Mouse (Mus musculus) neural tube, embryonic 12.5 days (tissue): ENCODE data around the gene Gm3417. TPM values are rescaled to one million over a fixed set of nuclear protein-coding genes. Genes with fewer than 3 reads are reported as not detected.
"Not testable (repeated sequence)": the region's sequence is repeated elsewhere in the genome, so short reads cannot be mapped to it uniquely, and the experiment has no call there.

Experiments
- ATAC-seq: fragments of 200-750 bp; cut with Nextera tagmentation; 2 replicates; pipeline ENCODE4 v1.8.0; 2017; ENCODE audit warnings: low read depth, mild to moderate bottlenecking, moderate TSS enrichment, moderate library complexity; ENCODE audit not compliant: low FRiP score
- H3K27ac ChIP-seq: fragments of 300-500 bp; sonication (generic); 2 replicates; pipeline ENCODE4 v1.5.1; 2016
- H3K27me3 ChIP-seq: fragments of 300-500 bp; sonication (generic); replicated peaks from 2 replicates; pipeline ENCODE4 v1.6.1; 2016; ENCODE audit warnings: mild to moderate bottlenecking
- H3K36me3 ChIP-seq: fragments of 300-500 bp; sonication (generic); 2 replicates; pipeline ENCODE4 v1.6.1; 2016; ENCODE audit warnings: mild to moderate bottlenecking
- H3K4me1 ChIP-seq: fragments of 300-500 bp; sonication (generic); 2 replicates; pipeline ENCODE4 v1.6.1; 2016
- H3K4me2 ChIP-seq: fragments of 300-500 bp; sonication (generic); replicated peaks from 2 replicates; pipeline ENCODE4 v1.6.1; 2016; ENCODE audit warnings: mild to moderate bottlenecking
- H3K4me3 ChIP-seq: fragments of 300-500 bp; sonication (generic); 2 replicates; pipeline ENCODE4 v1.5.1; 2016
- H3K9ac ChIP-seq: fragments of 300-500 bp; sonication (generic); 2 replicates; pipeline ENCODE4 v1.6.1; 2016; ENCODE audit warnings: mild to moderate bottlenecking
- H3K9me3 ChIP-seq: fragments of 300-500 bp; sonication (generic); 2 replicates; pipeline ENCODE4 v1.6.1; 2016; ENCODE audit warnings: mild to moderate bottlenecking
- WGBS: fragments of 180-500 bp; shearing (Covaris S2); methylation state at CpG from one replicate; pipeline ENCODE4 v1.1.7; 2016; 5-methylcytosine and 5-hydroxymethylcytosine counted together
- polyA plus RNA-seq: library from polyadenylated mRNA; unstranded; fragments of >200 nt; fragmentation: Nextera tagmentation; extraction: Ambion mirVana; gene quantifications from 2 replicates; pipeline ENCODE4 v1.2.1, GENCODE M21; 2016

Gm3417 gene
- polyA plus RNA-seq, 1 experiment from 2014 or later, result 1.7 TPM

GRCm38 (mm10) chr17:14990116-14990702 lies 11.6 kb upstream of the Gm3417 start:
- 78% methylated on average over 5 of the region's 5 CpGs for WGBS
- not testable (repeated sequence) for H3K27ac ChIP-seq, H3K4me2 ChIP-seq, H3K27me3 ChIP-seq, H3K4me3 ChIP-seq, H3K36me3 ChIP-seq, ATAC-seq, H3K9me3 ChIP-seq, H3K9ac ChIP-seq, H3K4me1 ChIP-seq

- not testable (repeated sequence) for H3K9ac ChIP-seq, H3K4me1 ChIP-seq, H3K27ac ChIP-seq, H3K27me3 ChIP-seq, H3K36me3 ChIP-seq, H3K4me3 ChIP-seq, H3K9me3 ChIP-seq
- 0 out of 2 replicates have a peak, but pooled peaks have one; percentile 5 for ATAC-seq
- WGBS, result 5% methylated on average over 4 of the region's 7 CpGs
- 0 out of 2 replicates have a peak overlapping the region, but pooled peaks have one; percentile 38 for H3K4me2 ChIP-seq
These were observed 750 bp downstream of the Gm3417 start for GRCm38 (mm10) chr17:14977718-14978361.

DNA sequence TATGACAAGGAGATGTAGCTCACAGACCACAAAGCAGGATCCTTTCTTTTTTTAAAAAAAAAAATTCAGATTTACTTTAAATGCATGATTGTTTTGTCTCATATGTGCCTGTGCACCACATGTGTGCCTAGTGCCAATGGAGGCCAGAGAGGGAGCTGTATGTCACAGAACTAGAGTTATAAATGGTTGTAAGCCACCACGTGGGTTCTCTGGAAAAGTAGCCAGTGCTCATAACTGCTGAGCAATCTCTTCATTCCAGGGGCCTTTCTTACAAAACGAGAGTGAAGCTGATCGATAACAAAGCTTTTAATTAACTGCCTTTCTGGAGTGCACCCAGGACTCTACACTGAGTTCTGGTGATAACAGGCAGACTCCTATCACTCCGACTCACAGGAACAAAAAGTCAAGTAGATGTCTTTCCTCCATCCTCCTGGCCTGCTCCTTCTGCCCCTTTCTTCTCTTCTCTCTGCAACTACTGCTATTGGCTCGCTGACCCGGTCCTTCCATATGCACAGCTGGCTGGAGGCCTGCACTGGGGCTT lies 10.1 kb downstream of the Gm3417 start:
- not testable (repeated sequence) for H3K9ac ChIP-seq, H3K27me3 ChIP-seq, H3K4me2 ChIP-seq, H3K36me3 ChIP-seq, ATAC-seq, H3K9me3 ChIP-seq, H3K27ac ChIP-seq, H3K4me1 ChIP-seq, H3K4me3 ChIP-seq
- WGBS, result no CpG with 5 or more reads among the region's 6 CpGs

- H3K9me3 ChIP-seq, H3K9ac ChIP-seq, H3K4me3 ChIP-seq, H3K4me1 ChIP-seq, H3K4me2 ChIP-seq, H3K27ac ChIP-seq, H3K27me3 ChIP-seq, H3K36me3 ChIP-seq: not testable (repeated sequence)
- no CpG with 5 or more reads among the region's 44 CpGs for WGBS
- peak; percentile 91 for ATAC-seq
These were observed 16.9 kb downstream of the Gm3417 start for GRCm38 (mm10) chr17:14961557-14962154.

- ATAC-seq, result peak; percentile 81
- not testable (repeated sequence) for H3K4me1 ChIP-seq, H3K27me3 ChIP-seq, H3K9me3 ChIP-seq, H3K27ac ChIP-seq, H3K36me3 ChIP-seq
- Histone ChIP-seq H3K4me2 (peak within 1 kb of the TSS; percentile 94), H3K4me3 (peak within 1 kb of the TSS; percentile 84), H3K9ac (peak within 1 kb of the TSS; percentile 74)
- WGBS, result under 1% methylated on average over 59 of the region's 100 CpGs
These were observed 17.5 kb downstream of the Gm3417 start, which contains the start of gene Phf10 for GRCm38 (mm10) chr17:14960951-14961556. Gene Phf10, minus strand, starts transcription at chr17:14961273.

- WGBS, result under 1% methylated on average over 20 of the region's 23 CpGs
- no peak overlapping the region for H3K27ac ChIP-seq
- H3K36me3 ChIP-seq, result no peaks in the 10 kb centered on the region
- ATAC-seq, result peak; percentile 26; the same call in 1 of the 2 replicates
- peak overlapping the region; percentile 84 for H3K4me3 ChIP-seq
- H3K4me1 ChIP-seq, result peaks cover 6% of the 10 kb centered on the region
- no peaks in the 10 kb centered on the region for H3K27me3 ChIP-seq
- peak overlapping the region; percentile 94 for H3K4me2 ChIP-seq
- H3K9me3 ChIP-seq, result no peaks in the 10 kb centered on the region
- peak overlapping the region; percentile 74 for H3K9ac ChIP-seq
These were observed 18.1 kb downstream of the Gm3417 start for GRCm38 (mm10) chr17:14960520-14960919.

DNA sequence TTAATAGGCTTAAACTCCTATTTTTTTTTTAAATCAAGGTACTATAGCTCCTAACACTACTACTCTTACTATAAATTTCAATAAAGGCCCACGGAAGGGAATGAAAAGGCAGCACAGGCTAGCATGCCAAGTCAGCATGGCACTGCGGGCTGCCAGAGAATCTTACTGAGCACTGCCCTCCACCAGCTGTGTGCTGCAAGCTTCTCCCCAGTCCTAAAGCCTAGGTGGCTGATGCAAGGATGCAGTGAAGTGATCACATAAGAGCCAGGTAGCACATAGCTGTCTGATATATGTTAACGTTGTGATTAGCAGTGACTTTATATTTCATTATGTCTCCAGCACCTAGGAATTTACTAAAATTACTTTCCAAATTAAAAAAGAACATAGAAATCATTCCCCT lies 18.6 kb downstream of the Gm3417 start:
- no peak overlapping the region for H3K9ac ChIP-seq
- WGBS, result 33% methylated on average over 3 of the region's 3 CpGs

DNA sequence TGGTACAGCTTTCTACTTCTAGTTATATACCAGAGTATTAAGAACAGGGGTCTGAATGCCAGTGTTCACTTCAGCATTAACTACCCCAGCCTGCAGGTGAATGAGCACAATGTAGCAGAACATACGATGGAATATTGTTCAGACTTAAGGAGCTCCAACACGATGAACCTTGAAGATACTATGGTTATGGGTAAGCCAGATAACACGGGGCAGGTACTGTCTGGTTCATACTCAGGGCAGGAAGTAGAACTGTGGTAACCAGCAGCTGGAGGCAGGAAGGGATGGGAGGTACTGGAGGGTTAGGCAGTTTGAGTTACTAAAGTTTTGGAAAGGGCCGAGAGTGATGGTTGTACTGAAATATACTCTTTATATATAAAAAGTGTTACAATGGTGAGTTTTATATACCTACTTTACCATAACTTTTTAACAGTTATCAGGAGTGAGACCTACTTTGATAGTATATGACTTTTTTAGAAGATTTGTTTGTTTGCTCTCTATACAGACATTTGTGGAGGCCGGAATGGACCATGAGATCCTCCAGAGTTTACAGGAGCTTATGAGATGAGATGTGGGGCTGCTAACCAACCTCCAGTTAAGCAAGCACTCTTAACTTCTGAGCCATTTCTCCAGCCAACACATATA lies 19.8 kb downstream of the Gm3417 start:
- 90% methylated on average over 5 of the region's 5 CpGs for WGBS
- H3K4me3 ChIP-seq, result no peak overlapping the region
- no peaks in the 10 kb centered on the region for H3K27me3 ChIP-seq
- H3K4me1 ChIP-seq, result peaks cover 6% of the 10 kb centered on the region
- no peak overlapping the region for H3K9ac ChIP-seq
- no peaks in the 10 kb centered on the region for H3K9me3 ChIP-seq
- peaks cover 6% of the 10 kb centered on the region for H3K36me3 ChIP-seq
- H3K4me2 ChIP-seq, result no peak overlapping the region
- H3K27ac ChIP-seq, result no peak overlapping the region
- ATAC-seq, result no peak

More for the DNA sequence above, 18.6 kb downstream of the Gm3417 start:
- Histone ChIP-seq H3K36me3 (no peaks in the 10 kb centered on the region), H3K4me1 (peaks cover 6% of the 10 kb centered on the region), H3K4me3 (peak overlapping the region; percentile 18; the same call in 1 of the 2 replicates), H3K27me3 (no peaks in the 10 kb centered on the region), H3K4me2 (peak overlapping the region; percentile 57), H3K27ac (no peak overlapping the region), H3K9me3 (no peaks in the 10 kb centered on the region)
- no peak for ATAC-seq

DNA sequence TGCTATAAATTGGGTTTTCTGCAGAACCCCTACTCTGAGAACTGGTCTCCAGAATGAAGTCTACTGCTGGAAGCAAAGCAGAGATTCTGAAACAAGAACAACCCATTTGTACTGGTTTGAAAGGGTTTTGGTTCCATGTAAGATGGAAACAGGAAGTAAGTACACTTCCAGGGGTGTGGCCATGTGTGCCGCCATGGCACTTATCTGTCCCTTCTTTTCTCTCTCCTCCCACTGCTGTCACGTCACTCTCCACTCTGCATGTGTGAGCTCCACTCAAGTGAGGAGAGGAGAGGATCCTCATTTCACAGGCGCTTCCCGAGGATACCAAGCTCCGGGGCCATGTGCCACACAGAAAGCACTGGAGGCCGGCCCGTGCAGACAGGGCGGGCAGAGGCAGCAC lies 25.1 kb downstream of the Gm3417 start:
- Histone ChIP-seq H3K36me3 (peaks cover 50% of the 10 kb centered on the region), H3K4me3 (no peak overlapping the region)

DNA sequence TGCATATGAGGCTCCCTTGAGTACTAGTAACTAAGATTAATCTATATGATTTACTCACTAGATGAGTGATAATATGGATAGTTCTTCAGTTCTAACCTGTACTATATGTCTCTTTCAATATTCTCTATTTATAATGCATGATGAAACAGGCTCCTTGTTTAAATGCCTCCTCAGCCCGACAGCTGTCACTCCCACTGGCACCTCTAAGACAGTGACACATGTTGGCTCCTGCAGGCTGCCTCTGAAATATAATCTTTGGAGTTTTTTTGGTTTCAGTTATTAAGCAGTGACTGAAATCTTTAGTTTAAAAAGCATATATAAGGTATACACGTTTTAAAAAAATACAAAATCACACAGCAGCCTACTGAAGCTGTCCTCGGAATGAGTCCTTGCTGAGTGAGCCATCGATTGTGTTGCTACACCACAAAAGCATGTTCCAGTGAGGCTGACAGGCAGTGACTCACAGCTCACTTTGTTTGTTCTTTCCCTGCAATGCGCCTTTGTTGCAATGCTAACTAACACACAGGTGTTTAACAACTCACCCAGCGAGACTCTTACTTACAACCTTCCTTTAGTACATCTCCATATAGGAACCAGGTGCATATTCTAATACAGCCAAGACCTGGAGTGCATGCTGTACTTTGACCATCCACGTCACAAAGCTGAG lies 29.3 kb downstream of the Gm3417 start:
- 84% methylated on average over 7 of the region's 7 CpGs for WGBS
- no peak for ATAC-seq
- H3K9me3 ChIP-seq, result no peaks in the 10 kb centered on the region
- H3K4me1 ChIP-seq, result peaks cover 4% of the 10 kb centered on the region; the same call in 1 of the 2 replicates
- H3K27ac ChIP-seq, result no peak overlapping the region
- no peaks in the 10 kb centered on the region for H3K27me3 ChIP-seq
- H3K9ac ChIP-seq, result no peak overlapping the region
- peaks cover 59% of the 10 kb centered on the region for H3K36me3 ChIP-seq
- H3K4me2 ChIP-seq, result no peak overlapping the region
- no peak overlapping the region for H3K4me3 ChIP-seq

More for the DNA sequence above, 25.1 kb downstream of the Gm3417 start:
- WGBS, result 96% methylated on average over 8 of the region's 8 CpGs
- Histone ChIP-seq H3K9ac (no peak overlapping the region), H3K9me3 (no peaks in the 10 kb centered on the region), H3K4me1 (no peaks in the 10 kb centered on the region), H3K27ac (no peak overlapping the region), H3K4me2 (no peak overlapping the region), H3K27me3 (no peaks in the 10 kb centered on the region)
- ATAC-seq, result no peak

- Histone ChIP-seq H3K4me2 (no peak overlapping the region), H3K4me3 (no peak overlapping the region), H3K9ac (no peak overlapping the region), H3K27ac (no peak overlapping the region), H3K9me3 (no peaks in the 10 kb centered on the region), H3K27me3 (no peaks in the 10 kb centered on the region), H3K36me3 (peaks cover 19% of the 10 kb centered on the region), H3K4me1 (peaks cover 18% of the 10 kb centered on the region)
- 92% methylated on average over 1 of the region's 1 CpGs for WGBS
- no peak for ATAC-seq
These were observed 34.0 kb downstream of the Gm3417 start for GRCm38 (mm10) chr17:14944551-14944950.
